Mouse (Mus musculus) limb, embryonic 14.5 days (tissue): ENCODE measurements at regions not wholly inside any gene's neighbourhood (a gene's known extent, or its start where the extent isn't known, plus 50 kb on each side); places are given as distances from the start of the nearest gene placed in this dataset.
"Not testable (repeated sequence)": the region's sequence is repeated elsewhere in the genome, so short reads cannot be mapped to it uniquely, and the experiment has no call there.

Experiments
- ATAC-seq: fragments of 200-750 bp; cut with Nextera tagmentation; 2 replicates; pipeline ENCODE4 v1.8.0; 2017; ENCODE audit warnings: low read depth, moderate number of reproducible peaks, moderate TSS enrichment; ENCODE audit not compliant: low FRiP score
- DNase-seq: peaks from one replicate; pipeline ENCODE4 v3.0.0-alpha.2; 2015; ENCODE audit warnings: low spot score
- H3K27ac ChIP-seq: fragments of 300-500 bp; sonication (generic); replicated peaks from 2 replicates; pipeline ENCODE4 v1.5.1; 2014; ENCODE audit warnings: low read depth, mild to moderate bottlenecking, low read length, moderate library complexity, mixed read lengths
- H3K27me3 ChIP-seq: fragments of 300-500 bp; sonication (generic); 2 replicates; pipeline ENCODE4 v1.6.1; 2014; ENCODE audit warnings: low read length, mixed read lengths; ENCODE audit not compliant: control insufficient read depth, insufficient read depth
- H3K36me3 ChIP-seq: fragments of 300-500 bp; sonication (generic); 2 replicates; pipeline ENCODE4 v1.6.1; 2014; ENCODE audit warnings: mild to moderate bottlenecking, low read length, moderate library complexity, mixed read lengths; ENCODE audit not compliant: control insufficient read depth, insufficient read depth
- H3K4me1 ChIP-seq: fragments of 300-500 bp; sonication (generic); 2 replicates; pipeline ENCODE4 v1.6.1; 2014; ENCODE audit warnings: antibody characterized with exemption, low read length, mixed read lengths; ENCODE audit not compliant: control insufficient read depth, insufficient read depth
- H3K4me2 ChIP-seq: fragments of 300-500 bp; sonication (generic); replicated peaks from 2 replicates; pipeline ENCODE4 v1.6.1; 2014; ENCODE audit warnings: low read depth, mild to moderate bottlenecking, low read length, moderate library complexity; ENCODE audit not compliant: severe bottlenecking
- H3K4me3 ChIP-seq: fragments of 300-500 bp; sonication (generic); replicated peaks from 2 replicates; pipeline ENCODE4 v1.5.1; 2014; ENCODE audit warnings: low read length
- H3K9ac ChIP-seq: fragments of 300-500 bp; sonication (generic); 2 replicates; pipeline ENCODE4 v1.6.1; 2014; ENCODE audit warnings: mild to moderate bottlenecking, low read depth, low read length, moderate library complexity; ENCODE audit not compliant: severe bottlenecking
- H3K9me3 ChIP-seq: fragments of 300-500 bp; sonication (generic); 2 replicates; pipeline ENCODE4 v1.6.1; 2016; ENCODE audit warnings: low read length; ENCODE audit not compliant: control insufficient read depth
- POLR2A ChIP-seq: fragments of 200-500 bp; IDR thresholded peaks from 2 replicates; pipeline ENCODE4 v1.8.0; 2012; ENCODE audit warnings: inconsistent platforms, mild to moderate bottlenecking, moderate library complexity, borderline replicate concordance; ENCODE audit not compliant: insufficient read depth, insufficient read length; ENCODE audit errors: extremely low read depth
- WGBS: fragments of 180-500 bp; shearing (Covaris S2); extraction: QIAGEN DNeasy Blood & Tissue Kit; methylation state at CpG from one replicate; pipeline ENCODE4 v1.1.7; 2014; 5-methylcytosine and 5-hydroxymethylcytosine counted together

DNA sequence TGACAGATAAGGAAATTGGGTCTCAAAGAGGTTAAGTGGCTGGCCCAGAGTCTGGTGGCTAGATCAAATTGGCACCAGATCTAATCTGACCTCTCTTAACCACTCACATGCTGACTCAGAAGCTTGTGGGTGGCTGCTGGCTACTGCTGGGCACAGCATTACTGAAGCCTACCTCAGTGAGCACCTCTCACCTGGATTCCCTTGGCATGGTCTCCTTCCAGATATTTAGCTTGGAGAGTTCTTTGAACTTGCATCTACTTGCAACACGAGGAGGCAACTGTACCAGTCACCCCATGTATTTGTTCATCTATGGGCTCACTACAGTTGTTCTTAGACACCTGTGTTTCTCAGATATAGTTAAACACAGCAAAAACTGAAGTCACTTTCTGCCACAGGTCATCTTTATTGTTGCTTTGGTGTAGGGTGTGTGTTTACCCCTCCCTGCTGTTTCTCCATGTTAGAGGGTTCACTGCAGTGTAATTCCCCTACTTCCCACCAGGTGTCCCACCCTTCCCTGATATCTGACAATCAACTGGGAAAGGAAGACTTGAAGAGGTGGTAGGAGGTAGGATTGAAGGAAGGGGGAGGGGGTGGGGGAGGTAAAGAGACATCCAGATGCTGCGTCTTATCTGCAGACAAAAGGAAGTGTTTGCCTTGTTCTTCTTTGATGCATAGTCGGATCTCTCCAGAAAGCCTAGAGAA is 133.7 kb upstream of the Camk1g start:
- ATAC-seq (no peak), DNase-seq (peak; percentile 54)
- H3K36me3 ChIP-seq: no peaks in the 10 kb centered on the region
- H3K4me3 ChIP-seq: no peak overlapping the region
- H3K27me3 ChIP-seq: no peaks in the 10 kb centered on the region
- WGBS: 29% methylated on average over 3 of the region's 3 CpGs
- TF ChIP-seq POLR2A: no peak
- no peak overlapping the region for H3K4me2 ChIP-seq
- H3K9ac ChIP-seq: no peak overlapping the region
- no peaks in the 10 kb centered on the region for H3K9me3 ChIP-seq
- H3K27ac ChIP-seq: no peak overlapping the region
- H3K4me1 ChIP-seq: no peaks in the 10 kb centered on the region

DNA sequence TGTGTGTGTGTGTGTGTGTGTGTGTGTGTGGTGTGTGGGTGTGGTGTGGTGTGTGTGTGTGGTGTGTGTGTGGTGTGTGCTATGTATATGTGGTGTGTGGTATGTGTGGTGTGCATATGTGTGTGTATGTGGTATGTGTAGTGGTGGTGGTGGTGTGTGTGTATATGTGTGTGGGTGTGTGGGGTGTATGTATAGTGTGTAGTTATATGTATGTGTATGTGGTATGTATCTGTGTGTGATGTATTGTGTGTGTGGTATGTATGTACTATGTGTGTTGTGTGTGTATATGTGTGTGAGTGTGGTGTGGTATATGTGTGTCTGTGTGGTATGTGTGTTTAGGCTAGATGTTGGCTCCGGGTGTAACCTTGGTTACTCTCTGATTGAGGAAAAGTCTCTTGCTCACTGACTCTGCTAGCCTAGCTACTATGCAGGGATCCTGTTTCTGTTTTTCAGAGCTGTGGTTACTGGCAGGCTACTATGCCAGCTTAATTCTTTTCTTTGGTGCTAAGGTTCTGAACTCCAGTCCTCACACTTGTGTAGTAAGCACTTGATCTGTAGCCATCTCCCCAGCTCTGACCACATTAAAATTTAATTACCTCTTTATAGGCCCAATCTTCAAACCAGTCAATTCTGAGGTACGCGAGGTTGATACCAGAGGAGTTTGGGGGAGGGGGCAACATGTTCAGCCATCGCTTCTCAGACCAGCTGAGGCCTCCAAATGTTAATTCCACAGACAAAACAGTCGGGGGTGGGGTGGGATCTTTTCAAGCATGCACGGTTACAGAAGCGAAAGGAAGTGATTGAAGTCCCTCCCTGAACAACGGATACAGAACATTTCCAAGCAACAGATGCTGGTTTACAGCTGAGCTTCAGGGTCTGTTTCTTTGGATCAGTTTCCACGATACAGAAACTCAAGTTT is 126.4 kb upstream of the Camk1g start:
- DNase-seq (no peak), ATAC-seq (peak; percentile 41; the same call in 1 of the 2 replicates)
- TF ChIP-seq POLR2A: no peak
- 0 out of 2 replicates have a peak, but pooled peaks cover 4% of the 10 kb centered on the region for H3K4me1 ChIP-seq
- WGBS: 35% methylated on average over 9 of the region's 9 CpGs
- H3K9ac ChIP-seq: no peak overlapping the region
- H3K27me3 ChIP-seq: no peaks in the 10 kb centered on the region
- H3K36me3 ChIP-seq: no peaks in the 10 kb centered on the region
- H3K4me2 ChIP-seq: no peak overlapping the region
- H3K9me3 ChIP-seq: no peaks in the 10 kb centered on the region
- no peak overlapping the region for H3K27ac ChIP-seq
- no peak overlapping the region for H3K4me3 ChIP-seq

DNA sequence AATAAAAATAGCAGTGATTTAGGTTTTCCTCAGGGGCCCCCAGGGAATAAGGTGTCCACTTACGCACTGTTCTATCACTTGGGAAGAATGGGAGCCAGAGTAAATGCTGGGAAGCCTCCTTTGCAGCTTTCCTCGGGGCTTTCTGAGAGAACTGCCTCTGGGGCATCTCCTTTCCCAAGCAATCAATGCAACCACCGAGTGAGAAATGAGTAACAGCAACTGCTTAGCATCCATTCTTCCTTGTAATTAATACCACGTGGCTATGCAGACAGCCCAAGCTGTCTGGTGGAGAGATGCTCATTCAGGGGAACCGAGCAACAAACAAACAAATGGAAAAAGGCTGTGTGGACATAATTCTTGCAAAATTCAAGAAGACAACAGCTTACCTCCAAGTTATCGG is 117.9 kb upstream of the Camk1g start:
- WGBS: 18% methylated on average over 6 of the region's 6 CpGs
- ATAC-seq: no peak

DNA sequence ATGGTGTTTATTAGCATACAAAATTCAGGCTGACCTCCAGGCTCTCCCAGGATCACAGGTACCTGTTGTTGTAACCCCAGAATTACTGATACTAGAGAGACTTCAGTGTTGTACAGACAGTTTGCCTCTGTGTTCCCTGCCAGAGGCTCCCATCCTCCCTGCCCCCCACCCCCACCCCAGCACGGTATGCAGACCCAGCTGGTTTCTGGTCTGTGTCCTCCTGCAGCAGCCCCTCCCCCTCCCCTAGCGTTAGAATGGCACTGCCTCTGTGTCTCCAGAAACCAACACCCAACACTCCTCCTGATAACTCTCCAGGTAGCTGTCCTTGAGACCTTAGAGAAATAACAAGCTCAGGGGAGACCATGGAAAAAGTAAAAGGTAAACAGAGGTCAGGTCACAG is 116.6 kb upstream of the Camk1g start:
- H3K4me1 ChIP-seq, H3K27ac ChIP-seq, ATAC-seq, H3K9ac ChIP-seq, H3K4me3 ChIP-seq, H3K36me3 ChIP-seq, H3K27me3 ChIP-seq, H3K4me2 ChIP-seq, H3K9me3 ChIP-seq, DNase-seq: not testable (repeated sequence)
- 0% methylated on average over 2 of the region's 2 CpGs for WGBS

More for the DNA sequence above, 117.9 kb upstream of the Camk1g start:
- Histone ChIP-seq H3K9ac (no peak overlapping the region), H3K4me3 (no peak overlapping the region), H3K4me2 (no peak overlapping the region), H3K27ac (no peak overlapping the region), H3K27me3 (no peaks in the 10 kb centered on the region), H3K4me1 (no peaks in the 10 kb centered on the region), H3K36me3 (no peaks in the 10 kb centered on the region), H3K9me3 (no peaks in the 10 kb centered on the region)
- no peak for TF ChIP-seq POLR2A
- DNase-seq: no peak

DNA sequence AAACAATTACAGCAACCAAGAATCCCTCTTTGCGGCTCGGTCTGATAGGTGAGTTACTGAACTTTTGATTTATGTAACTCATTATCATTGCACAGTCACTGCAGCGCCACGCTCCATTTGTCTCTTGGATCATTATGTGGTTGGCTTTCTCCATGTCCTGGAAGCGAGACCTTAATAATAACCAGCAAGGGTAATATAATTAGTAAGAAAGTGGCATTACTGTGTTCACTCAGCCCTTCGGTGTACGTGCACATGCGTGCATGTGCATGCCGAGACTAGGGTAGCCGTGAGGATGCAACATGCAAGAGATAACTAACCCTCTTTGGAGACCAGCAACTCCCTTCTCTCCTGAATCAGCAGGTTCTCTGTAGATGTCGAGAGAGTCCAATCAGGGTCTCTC is 114.9 kb upstream of the Camk1g start:
- Histone ChIP-seq H3K9me3 (no peaks in the 10 kb centered on the region), H3K4me2 (no peak overlapping the region), H3K9ac (no peak overlapping the region), H3K4me3 (no peak overlapping the region), H3K27me3 (no peaks in the 10 kb centered on the region), H3K36me3 (no peaks in the 10 kb centered on the region), H3K27ac (no peak overlapping the region), H3K4me1 (no peaks in the 10 kb centered on the region)
- TF ChIP-seq POLR2A: no peak
- DNase-seq: no peak
- 68% methylated on average over 11 of the region's 11 CpGs for WGBS
- no peak for ATAC-seq
